Mouse (Mus musculus): ENCODE measurements around the gene Gbgt1. TPM values are rescaled to one million over a fixed set of nuclear protein-coding genes. Genes with fewer than 3 reads are reported as not detected.

Gbgt1 gene
- total RNA-seq, 2 experiments from 2014 or later = 1.5 to 2.2 TPM

DNA sequence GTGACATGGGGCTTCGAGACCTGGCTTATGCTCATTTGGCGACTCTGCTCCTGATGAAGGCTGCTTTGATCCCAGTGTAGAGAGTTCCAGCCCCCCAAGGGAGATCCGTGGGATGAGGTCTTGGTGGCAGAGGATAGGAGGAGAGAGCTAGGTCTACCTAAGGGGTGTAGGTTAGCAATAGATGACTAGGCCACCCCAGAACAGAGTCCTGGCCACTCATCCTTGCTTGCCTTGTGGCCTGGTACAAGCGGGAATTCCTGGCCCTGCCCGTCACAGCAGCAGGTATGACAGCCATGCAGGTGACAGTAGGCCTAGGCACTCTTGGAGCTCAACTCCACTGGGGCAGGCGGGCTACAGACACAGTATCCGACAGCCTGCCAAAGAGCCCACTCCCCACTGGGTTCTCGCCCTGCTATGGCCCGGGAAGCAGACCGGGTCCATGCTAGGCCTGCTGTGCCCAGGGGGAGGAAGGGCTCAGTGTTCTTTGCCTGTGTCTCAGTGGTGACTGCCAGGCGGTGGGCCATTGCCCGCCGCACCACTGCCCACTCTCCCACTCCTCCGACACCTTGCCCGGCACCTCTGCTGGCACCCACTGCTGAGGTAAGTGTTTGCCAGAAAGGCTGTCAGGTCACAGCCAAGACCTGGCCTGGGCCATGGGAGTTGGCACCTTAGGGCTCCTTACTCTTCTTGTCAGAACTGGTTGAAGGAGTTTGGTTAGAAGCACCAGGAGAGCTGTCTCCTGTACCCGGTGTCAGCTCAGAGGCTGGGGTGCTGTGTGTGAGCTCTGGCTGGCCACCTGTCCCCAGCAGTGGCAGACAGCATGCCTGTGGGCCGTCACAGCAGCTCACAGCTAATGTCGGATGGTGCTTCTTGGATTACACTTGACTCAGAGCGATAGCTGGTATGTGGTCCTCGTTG, 31.0 kb downstream of the Gbgt1 start:
- DNase-seq (ENCODE audit: low spot score in 2 of 2) = no peak

DNA sequence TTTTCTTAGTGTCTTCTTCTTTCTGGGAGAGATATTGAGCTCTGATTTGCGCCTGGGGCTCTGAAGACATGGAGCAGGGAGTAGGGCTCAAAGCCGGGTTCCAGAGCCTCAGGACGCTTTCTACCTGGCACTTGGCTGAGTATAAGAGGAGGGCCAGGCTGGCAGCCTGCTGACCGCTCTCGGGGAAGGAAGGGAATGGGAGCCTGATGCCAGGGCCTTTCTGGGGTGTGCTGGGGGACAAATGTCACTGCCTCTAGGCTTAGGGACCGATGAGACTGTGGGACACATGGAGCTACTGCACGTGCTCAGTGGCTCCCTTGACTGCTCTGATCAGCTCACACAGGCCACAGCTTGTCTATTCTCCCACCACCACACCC, 31.7 kb downstream of the Gbgt1 start:
- DNase-seq (ENCODE audit: low spot score in 2 of 2) = no peak

DNA sequence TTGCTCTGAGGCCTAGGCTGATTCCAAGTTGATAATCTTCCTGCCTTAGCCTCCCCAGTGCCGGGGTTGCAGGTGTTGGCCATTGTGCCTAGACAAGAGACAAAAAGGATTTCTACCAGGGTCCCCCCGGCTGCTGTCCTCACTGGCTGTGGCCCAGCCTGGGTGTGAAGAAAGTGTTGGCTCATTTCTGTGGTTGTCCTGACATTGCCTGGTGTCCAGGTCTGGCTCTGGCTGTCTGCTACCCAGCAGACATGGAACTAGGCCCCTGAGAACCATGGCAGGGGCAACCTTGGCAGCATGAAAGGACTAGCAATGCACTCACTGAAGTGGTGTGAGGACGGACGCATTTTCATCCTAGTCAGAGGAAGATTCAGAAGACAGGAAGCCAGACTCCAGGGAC, 33.2 kb downstream of the Gbgt1 start:
- DNase-seq (ENCODE audit: low spot score in 2 of 2) = no peak

DNA sequence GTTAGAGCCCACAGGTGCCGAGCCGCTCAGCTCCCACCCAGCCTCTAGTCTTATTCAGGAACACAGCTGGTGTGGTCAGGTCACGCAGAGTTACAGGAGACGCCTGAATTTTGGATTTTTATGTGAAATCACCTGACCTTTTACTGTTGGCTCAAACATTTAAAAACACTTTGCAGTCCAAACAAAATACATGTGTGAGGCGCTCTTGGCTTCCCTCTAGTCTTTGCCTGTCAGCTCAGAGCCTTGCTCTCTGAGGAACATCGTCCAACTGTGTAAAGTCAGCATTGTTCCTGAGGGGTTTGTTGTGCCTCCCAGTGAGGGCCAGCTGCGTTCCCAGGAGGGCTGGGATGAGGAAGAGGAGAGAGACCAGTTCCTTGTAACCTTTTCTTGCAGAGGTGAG, 33.6 kb downstream of the Gbgt1 start:
- no peak for DNase-seq (ENCODE audit: low spot score in 2 of 2)

DNA sequence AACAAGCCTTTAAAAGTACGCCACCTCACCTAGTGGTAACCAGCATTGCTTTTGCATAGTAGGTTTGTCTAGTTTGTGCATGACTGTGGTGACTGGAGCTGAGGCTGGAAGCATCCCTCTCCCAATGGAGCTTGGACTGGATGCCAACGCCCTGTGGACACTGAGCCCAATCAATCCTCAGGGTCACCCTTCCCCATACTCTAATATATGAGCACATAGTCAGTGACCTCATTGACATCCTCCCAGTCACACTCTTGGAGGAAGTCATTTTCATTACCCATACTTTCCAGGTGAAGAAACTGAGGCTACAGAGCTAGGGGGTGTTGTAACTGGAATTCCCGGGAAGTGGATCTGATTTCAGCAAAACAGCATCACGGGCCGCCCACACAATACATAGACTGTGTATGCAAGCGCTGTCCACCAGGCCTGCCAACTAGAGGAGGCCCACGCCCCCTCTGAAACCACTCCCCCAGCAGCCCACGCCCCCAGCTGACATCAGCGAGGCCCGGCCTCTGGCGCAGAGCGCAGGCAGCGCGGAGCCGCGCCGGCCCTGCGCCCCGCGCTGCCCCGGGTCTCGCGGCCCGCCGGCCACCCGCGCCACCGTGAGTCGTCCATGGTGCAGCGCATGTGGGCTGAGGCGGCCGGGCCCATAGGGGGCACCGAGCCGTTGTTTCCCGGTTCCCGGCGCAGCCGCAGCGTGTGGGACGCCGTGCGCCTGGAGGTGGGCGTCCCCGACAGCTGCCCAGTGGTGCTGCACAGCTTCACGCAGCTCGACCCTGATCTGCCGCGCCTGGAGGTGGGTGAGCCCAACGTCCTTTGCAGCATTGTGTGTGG, 36.5 kb downstream of the Gbgt1 start:
- peak; percentile 86 to 94 for DNase-seq (ENCODE audit: low spot score in 2 of 2)

DNA sequence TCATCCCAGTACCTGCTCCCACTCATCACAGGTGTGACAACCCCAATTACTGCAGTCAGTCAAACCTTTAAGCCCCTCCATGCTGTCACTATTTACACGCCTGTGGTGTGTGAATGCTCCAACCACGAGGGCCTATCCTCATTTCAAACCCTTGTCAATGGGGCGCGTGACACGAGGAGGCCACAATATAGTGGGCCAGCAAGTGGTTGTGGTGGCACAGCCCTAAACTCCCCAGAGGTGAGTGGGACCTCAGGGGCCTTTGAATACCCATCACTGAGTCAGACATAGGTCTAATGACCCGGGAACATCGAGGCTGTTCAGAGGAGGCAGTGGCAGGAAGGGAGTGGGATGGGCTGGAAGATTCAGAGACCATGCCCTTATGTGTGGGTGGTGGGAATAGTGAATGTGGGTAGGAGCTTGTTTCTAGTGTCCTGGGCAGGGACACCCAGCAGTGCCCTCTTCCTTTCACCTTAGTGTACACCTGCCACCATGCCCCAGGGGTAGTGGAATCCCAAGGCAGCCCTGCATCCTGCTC, 37.3 kb downstream of the Gbgt1 start:
- no peak for DNase-seq (ENCODE audit: low spot score in 2 of 2)

DNA sequence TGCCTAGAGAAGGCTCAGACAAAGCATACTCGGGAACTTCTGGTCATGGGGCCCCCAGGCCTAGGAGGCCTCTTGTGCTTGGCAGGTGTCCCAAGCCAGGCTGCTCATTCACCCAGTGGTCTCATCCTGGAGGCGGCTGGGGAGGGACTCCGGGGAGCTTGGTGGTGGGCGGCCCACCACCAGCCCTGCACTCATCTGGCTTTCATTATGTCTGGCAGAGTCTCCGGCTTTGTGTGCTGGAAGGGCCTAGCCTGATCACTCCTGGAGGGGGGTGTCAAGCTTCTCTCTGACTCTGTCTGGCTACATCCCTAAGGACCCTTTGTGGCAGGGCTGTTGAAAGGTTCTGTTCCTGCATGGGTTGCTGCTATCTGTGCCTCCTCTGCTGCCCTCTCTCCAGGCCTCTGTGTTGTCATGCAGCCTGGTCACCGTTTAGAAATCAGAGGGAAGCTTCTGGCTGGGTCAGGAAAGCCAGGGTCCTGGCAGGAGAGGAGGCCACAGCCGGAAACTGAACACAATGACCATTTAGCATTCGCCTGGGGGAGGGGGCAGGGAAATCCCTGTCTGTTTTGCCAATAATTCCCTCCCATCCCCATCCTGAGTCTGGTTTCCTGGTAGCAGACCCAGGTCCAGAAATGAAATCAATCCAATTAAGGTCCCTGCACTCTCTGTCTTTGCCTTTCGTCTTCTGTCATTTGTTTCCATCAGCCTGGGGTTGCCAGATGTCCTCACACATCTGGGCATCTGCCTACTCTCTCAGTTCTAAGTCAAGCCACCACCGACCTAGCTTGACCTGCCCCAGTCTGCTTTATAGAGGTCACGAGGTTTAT, 38.0 kb downstream of the Gbgt1 start:
- DNase-seq (ENCODE audit: low spot score in 2 of 2) = no peak

DNA sequence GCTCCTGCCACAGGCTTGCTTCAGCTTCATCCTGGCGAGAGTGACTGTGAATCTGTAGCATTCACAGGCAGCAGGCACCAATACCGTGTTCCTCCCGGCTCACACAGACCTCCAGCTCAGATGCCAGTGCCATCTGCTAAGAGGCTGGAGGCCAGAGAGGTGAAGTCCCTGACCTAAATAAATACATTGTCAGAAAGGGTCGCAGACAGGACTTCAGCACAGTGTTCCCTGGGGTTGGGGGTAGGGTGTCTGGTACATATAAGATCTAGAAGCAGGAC, 38.5 kb downstream of the Gbgt1 start:
- DNase-seq (ENCODE audit: low spot score in 2 of 2) = no peak

DNA sequence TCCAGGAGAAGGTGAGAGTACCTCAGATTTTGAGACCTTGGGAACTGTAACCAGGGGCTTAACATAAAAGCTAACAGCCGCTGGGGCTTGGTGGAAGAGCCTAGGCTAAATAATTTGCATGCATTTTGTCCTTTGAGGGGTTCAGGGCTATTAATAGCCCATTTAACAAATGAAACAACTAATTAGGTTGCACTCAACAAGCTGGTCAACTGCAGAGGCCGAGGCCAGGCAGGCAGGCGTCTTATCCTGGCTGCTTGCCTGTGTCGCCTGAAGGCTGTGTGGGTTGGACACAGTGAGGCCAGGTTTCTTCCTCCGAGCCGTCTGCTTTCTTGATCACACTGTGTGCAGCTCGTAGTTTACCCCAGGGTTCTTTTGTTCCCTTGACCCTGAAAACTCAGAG, 39.0 kb downstream of the Gbgt1 start:
- peak; percentile 63 to 78 for DNase-seq (ENCODE audit: low spot score in 2 of 2)

DNA sequence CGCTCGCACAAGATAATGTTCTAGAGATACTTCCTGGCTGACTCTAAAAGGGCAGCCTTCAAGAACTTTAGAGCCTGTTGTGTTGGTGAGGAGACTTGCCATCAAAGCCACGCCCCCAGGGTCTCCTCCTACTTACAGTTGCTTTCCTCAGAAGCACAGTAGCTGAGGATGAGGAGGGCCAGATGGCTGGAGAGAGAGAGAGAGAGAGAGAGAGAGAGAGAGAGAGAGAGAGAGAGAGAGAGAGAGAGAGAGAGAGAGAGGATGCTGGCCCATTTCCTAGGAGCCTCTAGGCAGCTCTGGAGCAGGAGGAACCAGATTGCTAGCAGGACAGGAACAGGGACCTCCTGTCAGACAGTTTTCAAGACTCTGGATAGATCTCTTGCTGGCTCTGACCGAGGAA, 39.5 kb downstream of the Gbgt1 start:
- DNase-seq (ENCODE audit: low spot score in 2 of 2) = peak in 1 of 2 experiments; percentile 63

DNA sequence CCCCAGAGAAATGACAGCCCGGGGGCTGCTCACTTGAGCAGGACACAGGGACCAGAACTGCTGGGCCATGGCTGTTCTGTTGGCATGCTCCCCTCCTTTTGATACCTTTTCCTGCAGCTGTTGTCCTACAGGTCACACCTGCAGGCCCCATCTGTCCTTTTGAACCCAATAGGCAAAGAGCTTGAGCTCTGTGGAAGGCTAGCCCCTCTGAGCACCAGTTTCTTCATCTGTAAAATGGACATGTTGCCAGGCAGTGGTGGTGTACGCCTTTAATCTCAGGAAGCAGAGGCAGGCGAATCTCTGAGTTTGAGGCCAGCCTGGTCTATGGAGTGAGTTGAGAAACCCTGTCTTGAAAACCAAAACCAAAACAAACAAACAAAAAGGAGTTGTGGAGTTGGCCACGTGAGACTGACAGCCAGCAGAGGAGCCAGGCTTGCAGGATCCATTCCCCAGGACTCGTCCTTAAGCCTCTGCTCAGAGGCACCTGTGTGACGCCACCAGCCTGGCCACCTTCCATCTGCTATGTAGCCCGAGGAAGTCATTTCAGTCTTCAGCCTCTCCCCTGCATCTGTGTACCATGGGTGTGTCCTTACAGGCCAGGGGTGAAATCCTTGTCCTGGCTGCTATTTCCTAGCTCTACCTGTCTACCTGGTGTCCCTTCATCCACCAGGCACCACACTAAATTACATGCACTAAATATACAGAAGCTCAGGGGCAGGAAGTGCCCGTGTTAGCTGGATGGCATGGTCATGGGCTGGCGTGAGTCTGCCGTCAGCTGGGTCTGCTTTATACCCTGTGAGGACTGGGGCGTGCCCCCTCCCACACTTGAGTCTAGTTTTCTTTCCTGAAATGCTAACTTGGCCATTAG, 40.3 kb downstream of the Gbgt1 start:
- no peak for DNase-seq (ENCODE audit: low spot score in 2 of 2)

DNA sequence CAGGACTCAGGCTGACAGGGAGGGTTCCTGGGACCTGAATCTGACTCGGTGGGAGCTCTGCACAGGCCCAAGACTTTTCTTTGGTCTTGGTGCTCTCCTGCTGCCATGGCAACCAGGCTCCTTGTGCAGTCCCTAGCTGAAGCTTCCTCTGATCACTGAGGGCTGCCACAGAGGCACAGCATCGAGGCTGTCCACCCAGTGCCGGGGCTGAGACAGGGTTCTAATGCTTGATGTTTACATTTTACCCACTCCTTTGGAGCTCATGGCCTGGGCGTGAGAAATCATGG, 40.9 kb downstream of the Gbgt1 start:
- DNase-seq (ENCODE audit: low spot score in 2 of 2) = no peak

DNA sequence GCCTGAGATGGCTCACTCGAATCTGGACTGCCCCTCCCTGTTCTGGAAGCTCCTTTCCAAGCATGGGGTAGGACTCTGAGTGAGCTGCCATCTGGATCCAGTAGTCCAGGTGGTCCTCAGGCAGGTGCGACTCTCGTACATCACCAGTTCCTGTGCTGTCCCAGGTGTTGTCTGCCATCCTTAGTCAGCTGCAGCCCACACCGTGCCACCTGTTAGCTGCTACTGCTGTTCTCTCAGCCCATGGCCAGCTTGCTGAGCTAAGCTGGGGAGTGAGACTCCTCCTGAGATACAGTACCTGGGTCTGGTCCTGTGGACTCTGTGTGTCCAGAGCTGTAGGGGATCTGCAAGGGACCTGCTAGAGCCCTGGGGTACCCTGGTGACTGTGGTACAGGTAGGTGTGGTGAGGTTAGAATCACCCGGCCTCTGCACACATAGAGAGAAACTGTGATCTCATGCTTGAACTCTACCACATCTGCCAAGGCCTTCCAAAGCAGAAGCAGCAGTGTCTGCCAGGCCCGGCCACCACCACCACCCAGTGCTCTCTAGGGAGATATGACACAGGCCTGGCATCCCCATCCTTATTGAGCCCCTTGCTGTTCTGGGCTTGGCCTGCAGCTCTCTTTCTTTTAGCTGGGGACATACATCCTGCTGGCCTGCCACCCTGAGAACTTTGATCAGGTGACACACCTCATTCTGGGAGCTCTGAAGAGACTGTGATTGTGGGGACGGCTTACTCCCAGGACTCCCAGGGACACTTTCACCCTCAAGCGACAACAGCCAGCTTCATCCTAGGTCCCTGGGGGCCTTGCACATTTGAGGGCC, 41.5 kb downstream of the Gbgt1 start:
- no peak for DNase-seq (ENCODE audit: low spot score in 2 of 2)

DNA sequence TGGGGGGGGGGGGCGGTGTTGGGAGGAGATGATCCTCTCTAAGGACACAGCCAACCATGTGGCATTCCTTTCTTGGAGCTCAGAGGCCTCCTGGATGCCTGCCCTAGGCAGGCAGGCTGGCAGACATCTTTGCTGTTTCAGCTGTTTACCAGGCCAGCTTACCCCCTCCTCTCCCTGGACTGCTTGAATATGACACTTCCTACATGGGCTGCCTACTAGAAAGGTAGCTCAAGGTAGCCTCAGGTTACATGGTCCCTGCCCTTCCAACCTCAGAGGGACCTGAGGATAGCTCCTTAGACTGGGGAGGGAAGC, 42.1 kb downstream of the Gbgt1 start:
- no peak for DNase-seq (ENCODE audit: low spot score in 2 of 2)

DNA sequence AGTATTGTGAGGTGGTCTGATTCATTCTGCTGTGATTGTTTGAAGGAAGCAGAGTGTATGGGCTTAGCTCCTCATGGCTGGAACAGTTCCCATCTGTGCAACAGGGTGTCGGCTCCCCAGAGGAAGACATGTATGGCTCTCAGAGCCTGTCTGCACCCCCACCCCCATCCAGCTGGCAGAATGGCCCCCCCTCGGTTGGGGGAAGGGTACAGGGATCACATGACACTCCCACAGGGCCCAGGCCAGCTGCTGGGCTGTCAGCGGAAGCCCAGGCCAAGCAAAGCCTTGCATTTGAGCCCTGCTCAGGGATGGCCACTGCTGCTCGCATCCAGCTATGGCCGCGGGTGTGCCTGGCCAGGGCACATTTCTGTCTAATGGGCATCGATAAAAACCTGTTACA, 42.5 kb downstream of the Gbgt1 start:
- DNase-seq (ENCODE audit: low spot score in 2 of 2) = peak; percentile 73 to 86

DNA sequence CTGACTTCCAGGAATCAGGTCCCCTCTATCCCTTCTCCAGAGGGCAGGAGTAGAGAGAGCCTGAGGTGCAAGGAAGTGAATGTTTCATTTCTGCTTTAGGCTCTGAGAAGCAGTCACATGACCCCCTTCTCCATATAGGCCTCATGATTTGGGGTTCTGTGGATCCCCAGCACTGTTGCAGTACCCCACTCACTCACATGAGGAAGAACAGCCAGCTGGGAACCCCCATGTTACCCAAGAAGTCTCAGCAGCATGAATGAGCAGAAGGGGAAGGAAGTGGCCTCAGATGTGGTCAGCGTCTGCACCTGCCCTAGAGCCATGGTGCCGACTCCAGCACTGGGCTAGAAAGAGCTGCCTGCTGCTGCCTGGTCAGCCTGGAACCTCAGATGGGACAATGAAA, 43.3 kb downstream of the Gbgt1 start:
- DNase-seq (ENCODE audit: low spot score in 2 of 2) = no peak

DNA sequence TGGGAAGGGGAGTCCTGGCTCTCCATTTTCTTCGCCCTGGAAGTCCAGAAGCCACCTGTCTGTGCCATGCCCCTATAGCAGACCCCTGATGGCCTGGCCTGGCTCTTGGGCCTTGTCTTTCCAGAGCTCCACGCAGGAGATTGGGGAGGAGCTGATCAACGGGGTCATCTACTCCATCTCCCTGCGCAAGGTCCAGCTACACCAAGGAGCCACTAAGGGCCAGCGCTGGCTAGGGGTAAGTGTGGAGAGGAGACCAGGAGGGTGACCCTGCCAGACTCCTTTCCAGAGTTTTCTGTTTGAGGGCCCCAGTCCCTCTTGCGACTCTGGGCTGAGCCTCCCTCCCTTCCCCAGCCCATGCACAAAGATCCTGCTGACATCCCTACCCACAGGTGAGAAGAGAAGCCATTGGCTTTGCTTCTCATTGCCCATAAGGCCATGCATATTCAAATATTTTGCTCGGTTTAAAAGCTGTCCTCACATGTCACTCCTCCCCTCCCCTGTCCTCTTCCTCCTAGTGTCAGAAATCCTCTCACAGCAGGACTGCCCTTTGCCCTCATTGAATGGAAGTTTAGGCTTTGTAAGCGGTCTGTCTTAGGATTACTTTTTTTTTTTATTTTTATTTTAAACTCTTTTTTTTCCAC, 44.0 kb downstream of the Gbgt1 start:
- no peak for DNase-seq (ENCODE audit: low spot score in 2 of 2)

DNA sequence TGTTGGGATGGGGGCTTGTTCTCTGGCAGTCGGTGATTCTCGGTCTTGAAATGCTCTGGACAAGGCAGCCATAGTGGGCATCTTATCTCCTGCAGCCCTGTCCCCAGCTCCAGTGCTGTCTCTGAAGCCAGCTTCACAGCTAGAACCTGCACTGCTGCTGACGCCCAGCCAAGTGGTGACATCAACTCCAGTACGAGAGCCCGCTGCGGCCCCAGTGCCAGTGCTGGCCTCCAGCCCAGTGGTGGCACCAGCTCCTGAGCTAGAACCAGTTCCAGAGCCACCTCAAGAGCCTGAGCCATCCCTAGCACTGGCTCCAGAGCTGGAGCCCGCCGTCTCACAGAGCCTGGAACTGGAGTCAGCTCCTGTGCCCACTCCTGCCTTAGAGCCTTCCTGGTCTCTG, 47.2 kb downstream of the Gbgt1 start:
- DNase-seq (ENCODE audit: low spot score in 2 of 2) = peak in 1 of 2 experiments; percentile 69

DNA sequence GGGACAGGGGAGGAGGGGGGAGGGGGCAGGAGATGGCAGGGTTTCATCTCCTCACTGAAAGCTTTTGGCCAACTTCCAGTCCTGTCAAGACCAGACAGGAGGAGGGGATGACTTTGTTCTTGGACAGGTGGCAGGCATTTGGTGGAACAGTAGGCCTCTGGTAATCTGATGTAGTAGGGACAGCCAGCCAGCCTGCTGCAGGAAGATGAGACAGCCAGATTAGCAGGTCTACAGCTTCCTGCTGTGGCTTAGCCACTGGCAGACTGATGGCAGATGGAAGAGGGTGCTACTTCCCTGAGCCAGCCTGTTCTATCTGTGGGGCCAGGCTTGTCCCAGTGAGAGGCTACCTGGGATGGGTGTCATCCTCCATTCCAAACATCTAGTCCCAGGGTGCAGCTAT, 49.3 kb downstream of the Gbgt1 start:
- no peak for DNase-seq (ENCODE audit: low spot score in 2 of 2)

DNA sequence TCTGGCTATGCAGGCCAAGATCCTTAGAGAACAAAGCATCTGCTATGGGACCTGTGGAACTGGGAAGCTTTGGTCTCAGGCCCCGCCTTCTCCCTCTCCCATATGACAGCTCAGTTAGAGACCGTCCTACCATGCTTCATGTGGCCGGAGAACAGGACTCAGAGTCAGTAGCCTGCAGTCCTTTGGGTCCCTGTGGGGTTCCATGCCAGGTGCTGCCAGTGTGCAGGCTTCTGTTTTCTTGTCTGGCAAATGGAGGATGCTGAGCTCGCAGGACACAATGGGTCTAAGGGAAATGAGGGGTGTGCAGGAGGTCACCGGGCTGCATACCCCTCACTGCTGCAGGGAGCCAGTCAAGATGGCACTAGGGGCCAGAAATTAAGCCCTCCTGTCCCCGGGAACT, 49.9 kb downstream of the Gbgt1 start:
- no peak for DNase-seq (ENCODE audit: low spot score in 2 of 2)
